ENCODE assay signal across 7 mouse cellular contexts in the genomic region with DNA sequence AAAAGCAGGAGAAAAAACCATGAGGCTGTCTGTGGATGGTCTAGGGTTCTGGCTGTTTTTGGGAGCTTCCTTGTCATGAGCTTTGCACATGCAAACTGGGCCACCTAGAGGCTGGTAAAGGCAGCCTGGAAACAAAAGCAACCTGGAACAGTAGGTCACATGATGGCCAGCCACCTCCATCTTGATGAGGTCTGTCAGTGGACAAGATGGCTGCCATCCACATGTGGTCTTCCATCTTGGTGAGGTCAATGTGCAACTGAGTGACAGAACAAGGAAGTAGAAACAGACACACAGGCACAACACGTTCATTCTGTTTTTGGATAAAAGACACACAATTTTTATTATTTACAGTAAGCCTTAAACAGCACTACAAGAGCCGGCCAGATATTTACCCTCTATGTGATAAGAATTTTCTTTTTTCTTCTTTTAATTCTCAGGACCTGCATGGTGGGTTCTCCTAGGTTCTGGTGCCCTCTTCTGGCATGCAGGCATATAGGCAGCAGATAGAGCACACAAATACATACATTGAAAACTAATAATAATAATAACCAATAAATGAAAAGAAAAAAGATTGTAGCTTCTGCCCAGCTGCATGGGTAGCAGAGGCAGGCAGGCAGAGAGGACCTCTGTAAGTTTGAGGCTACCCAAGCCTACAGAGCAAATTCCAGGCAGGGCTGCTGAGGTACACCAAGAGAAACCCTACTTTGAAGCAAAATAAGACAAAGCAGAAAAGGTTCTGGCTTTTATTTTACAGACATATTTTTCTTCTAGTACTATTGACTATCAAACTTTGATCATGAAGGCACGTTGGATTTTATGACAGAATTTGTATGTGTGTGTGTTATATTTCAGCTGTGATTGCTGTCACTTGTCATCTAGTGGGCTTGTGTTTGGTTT. TPM values are rescaled to one million over a fixed set of nuclear protein-coding genes. Genes with fewer than 3 reads are reported as not detected.
DNase-seq lines count a peak whose midpoint lies in the region; ATAC-seq and TF ChIP-seq lines count a peak whose summit lies in the region.

No protein-coding gene starts in this region.

- peak; percentile 60 for TF ChIP-seq CTCF in Patski (IDR thresholded peaks at IDR 0.05)
- peak; percentile 46 for TF ChIP-seq CTCF in left cerebral cortex, adult 2 months (IDR thresholded peaks at IDR 0.05)

- POLR2A ChIA-PET in Patski (lab: Charles Lee): no interaction called here

- CTCF ChIA-PET in Patski (lab: Charles Lee): interaction anchor here (2.2 kb wide), 1 partner anchor 66 kb away, joined by 9 read pairs; no protein-coding TSS in a partner anchor

- no peak for DNase-seq in Patski (ENCODE audit: low read depth, low spot score)
- DNase-seq in c-Kit-positive CD71-positive TER-119-negative erythroid progenitor cells, embryonic 14.5 days (ENCODE audit: low read depth): peak; percentile 96
- DNase-seq in frontal cortex, adult 2 months (ENCODE audit: extremely low spot score in 1 of 2, low spot score in 1 of 2): peak; percentile 29 to 72
- peak; percentile 88 for DNase-seq in hindlimb bud, embryonic 11.5 days (ENCODE audit: extremely low spot score, low read depth, low spot score)
- DNase-seq in left cerebral cortex, adult 2 months (ENCODE audit: extremely low spot score in 1 of 2, low spot score in 2 of 2): peak; percentile 43
- DNase-seq in right cerebral cortex, postnatal 25 days: peak; percentile 34

- H3K27me3 ChIP-seq in Patski: peaks cover 12% of the 10 kb centered on the region

- no peak overlapping the region for H3K27ac ChIP-seq in left cerebral cortex, adult 2 months

- intact Hi-C loops in left cerebral cortex, adult 2 months (cut with DNase I): loop anchor here (1.0 kb wide), 1 partner anchor 66 kb away; no protein-coding TSS in a partner anchor

- ATAC-seq in Patski: no peak
- peak; percentile 78 for ATAC-seq in megakaryocyte progenitor cell, adult 5-6 weeks (replicated peaks; ENCODE audit: poor library complexity)

- in situ Hi-C loops in Patski (cut with MboI; ENCODE audit: low pct_unique_long_range_greater_than_20kb): no loop called here

- no peak overlapping the region for H3K4me3 ChIP-seq in left cerebral cortex, adult 2 months

RNA-seq across cellular contexts. Expression of gene Gm21060, which starts 31.3 kb away (rescaled TPM):
- polyA plus RNA-seq in Patski (2021): not detected
- not detected in 2 replicates for polyA plus RNA-seq in frontal cortex, adult 2 months (2012; rRNA removed)
- total RNA-seq in left cerebral cortex, adult 2 months (2021): not detected
- total RNA-seq in megakaryocyte progenitor cell, adult 5-6 weeks (2015): not detected in 2 replicates
- not detected in 2 replicates for total RNA-seq in megakaryocyte progenitor cell, adult 5-6 weeks (2017)

RNA-seq across cellular contexts. Expression of gene Csf2ra, which starts 37.4 kb away (rescaled TPM):
- polyA plus RNA-seq in Patski (2021): 21.5 TPM
- polyA plus RNA-seq in frontal cortex, adult 2 months (2012; rRNA removed): 178 and 209 TPM in 2 replicates
- total RNA-seq in left cerebral cortex, adult 2 months (2021): 10 to 100 TPM; 35.0 to 44.4 TPM
- total RNA-seq in megakaryocyte progenitor cell, adult 5-6 weeks (2015): 111 and 145 TPM in 2 replicates
- total RNA-seq in megakaryocyte progenitor cell, adult 5-6 weeks (2017): 31.5 and 35.4 TPM in 2 replicates
